Mouse (Mus musculus) layer of hippocampus, adult 2 months (tissue): ENCODE measurements around the gene Tmem169. TPM values are rescaled to one million over a fixed set of nuclear protein-coding genes. Genes with fewer than 3 reads are reported as not detected.

Experiments used
- DNase-seq, 2 experiments: peaks; one replicate each; pipeline ENCODE4 v3.0.0; 2022; ENCODE audit warnings: low spot score in 2 of 2
- H3K27ac ChIP-seq: fragments of 200-600 bp; 2 replicates; pipeline ENCODE4 v1.8.1; 2022
- H3K4me3 ChIP-seq: fragments of 200-600 bp; 2 replicates; pipeline ENCODE4 v1.8.1; 2022; ENCODE audit warnings: mild to moderate bottlenecking
- CTCF ChIP-seq: fragments of 200-600 bp; conservative IDR thresholded peaks from 2 replicates; pipeline ENCODE4 v1.8.1; 2022; ENCODE audit warnings: antibody characterized with exemption, mild to moderate bottlenecking, moderate library complexity
- total RNA-seq, 2 experiments: library from RNA; stranded (reverse); gene quantifications; 2 replicates each; pipeline ENCODE4 v1.2.3; 2021

Tmem169 gene
- total RNA-seq, 2 experiments from 2014 or later: 13.6 to 17.1 TPM

- Histone ChIP-seq H3K4me3 (no peak overlapping the region), H3K27ac (no peak overlapping the region)
- no peak for TF ChIP-seq CTCF
- no peak for DNase-seq
These were observed 7.8 kb downstream of the Tmem169 start for GRCm38 (mm10) chr1:72291925-72292324.

DNA sequence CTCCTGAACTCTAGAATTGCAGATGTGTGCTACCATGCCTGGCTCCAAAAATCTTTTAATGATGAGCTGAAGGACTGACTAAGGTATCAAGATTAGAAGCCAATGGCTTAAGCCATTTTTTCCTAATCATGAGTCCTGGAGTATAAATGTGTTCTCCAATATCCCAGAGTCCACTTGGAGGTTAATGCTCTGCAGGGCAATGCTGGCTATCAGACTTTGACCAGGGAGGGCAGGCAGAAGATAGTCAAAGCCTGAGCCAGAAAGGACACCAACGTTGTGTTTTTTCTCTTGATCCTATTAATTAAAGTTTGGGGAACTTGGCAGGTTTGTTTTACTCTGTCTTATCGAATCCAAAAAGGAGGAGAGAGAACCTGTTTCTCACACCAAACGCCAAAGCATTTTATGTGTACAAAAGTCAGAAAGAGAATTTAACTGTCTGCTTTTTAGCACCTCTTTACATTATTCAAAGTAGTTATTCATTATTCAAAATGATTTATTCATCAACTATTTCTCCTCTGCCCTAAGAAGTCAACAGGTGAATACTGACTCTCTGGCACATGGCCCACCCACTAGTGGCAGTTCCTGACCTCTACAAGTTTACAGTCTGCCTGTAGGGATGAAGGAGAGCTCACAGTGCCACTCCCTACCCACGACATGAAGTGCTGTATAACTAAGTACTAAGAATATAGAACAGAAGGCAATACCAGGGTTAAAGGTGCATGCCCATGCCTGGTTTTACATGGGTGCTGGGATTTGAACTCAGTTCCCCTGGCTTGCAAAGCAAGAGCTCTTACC, 9.9 kb downstream of the Tmem169 start:
- H3K27ac ChIP-seq: no peak overlapping the region
- no peak for TF ChIP-seq CTCF
- DNase-seq: no peak
- H3K4me3 ChIP-seq: no peak overlapping the region

DNA sequence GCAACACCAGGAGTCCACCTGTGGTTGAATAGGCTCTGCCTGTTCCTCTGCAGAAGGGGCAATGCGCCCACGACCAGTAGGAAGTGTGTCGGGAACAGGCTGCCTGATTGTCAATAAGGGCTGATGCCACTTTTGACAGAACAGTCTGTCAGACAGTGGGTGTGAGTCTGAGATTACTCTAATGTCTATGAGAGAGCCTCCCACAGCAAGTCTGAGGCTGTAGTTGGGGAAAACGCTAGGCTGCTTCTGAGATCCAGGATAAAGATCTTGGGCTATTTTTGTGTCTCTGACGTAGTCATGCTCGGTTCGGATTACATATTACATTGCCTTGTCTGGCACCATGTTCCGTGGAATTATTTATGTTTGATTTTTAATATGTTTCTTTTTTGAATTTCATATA, 11.6 kb downstream of the Tmem169 start:
- peak in 1 of 2 experiments; percentile 28 for DNase-seq
- Histone ChIP-seq H3K4me3 (no peak overlapping the region), H3K27ac (no peak overlapping the region)
- TF ChIP-seq CTCF: no peak

GRCm38 (mm10) chr1:72301845-72302244, 17.7 kb downstream of the Tmem169 start:
- DNase-seq: no peak
- TF ChIP-seq CTCF: no peak
- Histone ChIP-seq H3K27ac (no peak overlapping the region), H3K4me3 (no peak overlapping the region)

DNA sequence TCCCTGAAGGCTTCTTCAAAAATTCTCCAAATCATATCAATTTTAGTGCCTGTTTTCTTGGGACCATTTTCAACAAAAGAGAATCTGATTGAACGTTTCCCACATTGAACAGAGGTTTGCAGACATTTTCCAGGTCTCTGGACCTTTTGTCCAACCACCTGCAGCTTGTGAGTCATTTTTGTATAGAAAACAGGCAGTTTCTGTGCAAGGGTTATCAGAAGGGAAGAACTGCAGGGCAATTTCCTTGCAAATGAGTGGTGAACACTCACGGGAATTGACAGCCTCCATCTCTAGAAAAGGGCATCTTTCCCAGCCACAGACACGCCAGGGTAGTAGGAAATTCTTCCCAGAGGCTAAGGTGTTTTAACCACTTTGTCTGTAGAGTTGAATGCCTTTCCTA, 22.1 kb downstream of the Tmem169 start:
- no peak overlapping the region for H3K27ac ChIP-seq
- DNase-seq: no peak
- H3K4me3 ChIP-seq: no peak overlapping the region; the same call in 1 of the 2 replicates
- no peak for TF ChIP-seq CTCF

- TF ChIP-seq CTCF: peak; percentile 74
- Histone ChIP-seq H3K4me3 (peak overlapping the region; percentile 61), H3K27ac (peak overlapping the region; percentile 84)
- DNase-seq: peak in 1 of 2 experiments; percentile 46
These were observed 22.6 kb downstream of the Tmem169 start for GRCm38 (mm10) chr1:72306679-72307181.

- H3K27ac ChIP-seq: peak within 1 kb of the TSS; percentile 84
- H3K4me3 ChIP-seq: peak within 1 kb of the TSS; percentile 61
- no peak for TF ChIP-seq CTCF
- DNase-seq: peak; percentile 92 to 94
These were observed 23.2 kb downstream of the Tmem169 start, which contains the start of gene Xrcc5 for GRCm38 (mm10) chr1:72307317-72307798. Xrcc5 (plus strand) TSS chr1:72307421.

DNA sequence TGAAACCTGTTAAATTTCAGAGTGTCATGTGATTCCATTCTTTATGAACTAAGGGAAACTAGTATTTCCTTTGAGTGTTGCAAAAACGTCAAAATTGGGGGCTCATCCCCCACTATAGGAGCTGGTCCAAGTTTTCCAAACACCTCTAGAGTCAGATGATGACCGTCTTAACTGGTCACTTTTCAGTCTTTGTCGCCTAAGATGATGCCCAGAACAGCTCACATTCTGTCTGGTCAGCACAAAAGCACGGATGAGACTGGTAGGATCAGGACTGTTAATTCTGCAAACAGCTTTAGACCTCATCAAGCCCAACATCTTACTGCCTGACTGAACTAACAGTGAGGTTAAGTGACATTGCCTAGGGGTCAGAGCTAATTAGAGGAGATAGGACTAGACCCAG, 24.8 kb downstream of the Tmem169 start:
- DNase-seq: no peak
- H3K4me3 ChIP-seq: no peak overlapping the region
- no peak overlapping the region for H3K27ac ChIP-seq
- no peak for TF ChIP-seq CTCF

DNA sequence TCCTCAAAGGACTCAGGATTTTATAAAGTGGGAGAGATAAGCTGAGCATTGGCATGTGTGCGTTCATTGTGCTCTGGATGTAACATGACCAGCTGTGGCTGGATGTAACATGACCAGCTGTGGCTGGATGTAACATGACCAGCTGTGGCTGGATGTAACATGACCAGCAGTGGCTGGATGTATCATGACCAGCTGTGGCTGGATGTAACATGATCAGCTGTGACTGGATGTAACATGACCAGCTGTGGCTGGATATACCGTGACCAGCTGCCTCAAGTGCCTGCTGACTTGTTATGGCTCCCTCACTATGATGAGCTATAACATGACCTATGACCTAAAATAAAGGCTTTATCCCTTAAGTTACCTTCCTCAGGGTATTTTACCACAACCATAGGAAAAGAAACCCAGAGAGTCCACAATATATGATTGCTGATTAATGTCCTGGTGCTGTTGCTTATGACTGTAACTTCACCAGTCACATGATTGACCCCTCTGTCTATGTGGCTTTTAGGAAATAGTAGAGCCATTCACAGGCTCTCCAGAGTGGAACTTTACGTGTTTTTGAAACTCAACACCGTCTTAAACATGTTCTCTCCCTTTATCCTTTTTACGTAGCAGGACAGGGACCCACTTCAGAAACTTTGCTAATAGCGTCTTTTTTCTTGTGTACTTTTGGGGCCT, 25.7 kb downstream of the Tmem169 start:
- Histone ChIP-seq H3K27ac (no peak overlapping the region), H3K4me3 (no peak overlapping the region)
- no peak for DNase-seq
- no peak for TF ChIP-seq CTCF

GRCm38 (mm10) chr1:72312701-72313398, 28.7 kb downstream of the Tmem169 start:
- Histone ChIP-seq H3K4me3 (no peak overlapping the region), H3K27ac (no peak overlapping the region)
- DNase-seq: no peak
- TF ChIP-seq CTCF: no peak

GRCm38 (mm10) chr1:72313399-72314039, 29.4 kb downstream of the Tmem169 start:
- Histone ChIP-seq H3K4me3 (no peak overlapping the region), H3K27ac (no peak overlapping the region)
- peak; percentile 13 to 40 for DNase-seq
- TF ChIP-seq CTCF: peak; percentile 91

- Histone ChIP-seq H3K4me3 (no peak overlapping the region), H3K27ac (no peak overlapping the region)
- DNase-seq: no peak
- TF ChIP-seq CTCF: no peak
These were observed 31.3 kb downstream of the Tmem169 start for GRCm38 (mm10) chr1:72315447-72315846.
